Mouse (Mus musculus): ENCODE measurements around the gene H2afv. TPM values are rescaled to one million over a fixed set of nuclear protein-coding genes. Genes with fewer than 3 reads are reported as not detected.

The H2afv gene
- polyA plus RNA-seq, 1 experiment from 2014 or later, result 656 TPM

DNA sequence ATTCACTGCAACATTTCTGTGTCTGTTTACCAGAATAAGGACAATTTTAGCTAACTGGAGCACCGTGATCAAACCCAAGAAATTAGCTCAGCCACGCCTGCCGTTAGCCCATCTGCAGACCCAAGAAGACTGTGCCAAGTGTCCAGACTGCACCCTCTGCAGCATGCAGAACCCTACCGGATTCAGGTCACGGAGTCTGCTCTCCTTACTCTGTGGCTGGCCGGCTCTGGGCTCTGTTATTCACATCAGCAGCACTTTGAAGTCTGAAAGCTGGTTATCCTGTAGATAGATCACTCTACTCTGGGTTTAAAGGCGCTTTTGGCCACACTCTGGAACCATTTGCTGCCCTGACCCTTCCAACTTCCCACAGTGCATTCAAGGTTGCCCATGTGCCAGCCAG, 35.9 kb upstream of the H2afv start:
- WGBS, result 77% methylated on average over 7 of the region's 7 CpGs
- no peak for ATAC-seq (ENCODE audit: insufficient number of reproducible peaks, insufficient read depth, low FRiP score, low TSS enrichment, low read depth)
- H3K4me1 ChIP-seq, result no peaks in the 10 kb centered on the region

DNA sequence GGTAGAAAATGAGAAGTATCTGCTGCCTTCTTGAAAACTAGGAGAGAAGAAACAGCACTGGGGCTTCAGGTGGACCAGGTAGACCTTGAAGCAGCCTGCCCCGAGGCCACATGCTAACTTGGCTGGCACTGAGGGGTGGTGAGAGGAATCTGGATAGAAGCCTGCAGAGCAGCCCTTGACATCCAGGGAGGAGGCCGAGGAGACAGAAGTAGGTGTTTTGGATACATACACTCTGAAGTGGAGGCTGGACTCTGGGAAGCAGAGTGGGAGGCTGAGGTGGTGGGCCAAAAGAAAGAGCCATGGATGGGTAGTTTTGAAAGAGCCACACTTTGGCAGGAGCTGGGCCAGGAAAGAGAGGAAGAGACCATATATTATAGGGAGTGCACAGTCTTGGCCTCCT, 35.0 kb upstream of the H2afv start:
- Histone ChIP-seq H3K4me2 (no peak overlapping the region), H3K27me3 (no peaks in the 10 kb centered on the region), H3K4me3 (no peak overlapping the region), H3K36me3 (no peaks in the 10 kb centered on the region), H3K9ac (no peak overlapping the region), H3K27ac (no peak overlapping the region), H3K4me1 (peaks cover 4% of the 10 kb centered on the region), H3K9me3 (no peaks in the 10 kb centered on the region)
- ATAC-seq (ENCODE audit: insufficient number of reproducible peaks, insufficient read depth, low FRiP score, low TSS enrichment, low read depth), result no peak
- WGBS, result 77% methylated on average over 2 of the region's 2 CpGs

More for the DNA sequence above, 35.9 kb upstream of the H2afv start:
- no peak overlapping the region for H3K9ac ChIP-seq
- H3K4me2 ChIP-seq, result no peak overlapping the region
- H3K4me3 ChIP-seq, result no peak overlapping the region
- no peak overlapping the region for H3K27ac ChIP-seq
- no peaks in the 10 kb centered on the region for H3K9me3 ChIP-seq
- H3K36me3 ChIP-seq, result no peaks in the 10 kb centered on the region
- no peaks in the 10 kb centered on the region for H3K27me3 ChIP-seq

DNA sequence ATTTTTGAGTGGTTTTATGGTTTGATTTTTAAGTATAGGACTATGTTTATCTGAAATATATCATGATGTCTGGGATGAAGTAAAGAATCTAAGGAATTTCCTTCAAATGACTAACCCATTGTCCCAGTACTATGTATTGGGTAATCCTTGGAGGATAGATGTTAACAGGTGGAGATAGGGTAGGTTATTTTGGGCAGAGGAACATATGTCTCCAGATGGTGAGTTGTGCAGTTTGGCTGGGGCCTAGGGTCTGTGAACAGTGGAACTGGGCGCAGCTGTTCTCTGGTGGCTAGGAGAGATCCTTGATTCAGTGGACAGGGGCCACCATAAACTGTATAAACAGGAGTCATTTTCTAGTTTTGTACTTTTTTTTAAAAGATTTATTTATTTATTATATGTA, 33.1 kb upstream of the H2afv start:
- 86% methylated on average over 1 of the region's 1 CpGs for WGBS

GRCm38 (mm10) chr11:6476876-6477275, 32.6 kb upstream of the H2afv start:
- Histone ChIP-seq H3K27me3 (no peaks in the 10 kb centered on the region), H3K4me3 (no peak overlapping the region), H3K4me2 (no peak overlapping the region; the same call in 1 of the 2 replicates), H3K27ac (no peak overlapping the region), H3K9ac (no peak overlapping the region), H3K36me3 (no peaks in the 10 kb centered on the region), H3K9me3 (no peaks in the 10 kb centered on the region), H3K4me1 (peaks cover 17% of the 10 kb centered on the region)
- ATAC-seq (ENCODE audit: insufficient number of reproducible peaks, insufficient read depth, low FRiP score, low TSS enrichment, low read depth), result no peak
- WGBS, result 72% methylated on average over 6 of the region's 6 CpGs

More for the DNA sequence above, 33.1 kb upstream of the H2afv start:
- no peaks in the 10 kb centered on the region for H3K36me3 ChIP-seq
- H3K9ac ChIP-seq, result no peak overlapping the region
- H3K4me2 ChIP-seq, result no peak overlapping the region
- H3K4me3 ChIP-seq, result no peak overlapping the region
- H3K27ac ChIP-seq, result no peak overlapping the region
- ATAC-seq (ENCODE audit: insufficient number of reproducible peaks, insufficient read depth, low FRiP score, low TSS enrichment, low read depth), result no peak
- peaks cover 14% of the 10 kb centered on the region for H3K4me1 ChIP-seq
- no peaks in the 10 kb centered on the region for H3K27me3 ChIP-seq
- H3K9me3 ChIP-seq, result no peaks in the 10 kb centered on the region

DNA sequence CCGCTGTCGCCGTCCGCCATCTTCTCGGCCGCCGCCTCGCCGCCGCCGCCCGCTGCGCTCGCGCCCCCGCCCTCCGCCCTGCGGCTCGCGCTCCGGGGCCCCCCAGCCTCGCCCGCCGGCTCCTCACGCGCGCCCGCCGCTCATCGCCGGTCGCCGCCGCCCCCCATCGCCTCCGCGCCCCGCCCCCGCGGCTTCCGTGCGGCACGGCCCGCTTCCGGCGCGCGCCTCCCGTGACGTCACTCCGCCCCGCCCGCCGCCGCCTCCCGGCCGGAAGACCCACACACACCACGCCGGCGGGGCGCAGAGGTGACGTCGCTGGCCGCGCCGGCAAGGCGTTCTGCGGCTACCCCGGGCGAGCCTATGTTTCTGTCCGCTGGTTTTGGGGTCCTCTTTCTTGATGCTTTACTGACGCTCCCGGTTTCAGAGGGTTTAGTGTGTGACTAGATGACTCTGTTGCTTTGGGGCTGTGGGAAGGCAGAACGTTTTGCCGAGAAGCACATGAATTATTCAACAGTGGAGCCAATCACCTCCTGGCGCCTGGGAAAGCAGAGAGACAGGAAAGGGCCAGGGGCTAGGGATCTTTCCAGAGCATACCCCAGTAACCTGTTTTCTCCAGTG, 31.7 kb upstream of the H2afv start, which contains the start of gene Purb:
Gene Purb (minus strand): TSS at position 51 of the 618 bp plus-strand sequence.
- Histone ChIP-seq H3K27me3 (no peaks in the 10 kb centered on the region), H3K4me2 (peak within 1 kb of the TSS; percentile 84), H3K4me3 (peak within 1 kb of the TSS; percentile 90), H3K9me3 (no peaks in the 10 kb centered on the region), H3K36me3 (no peaks in the 10 kb centered on the region), H3K4me1 (peaks cover 23% of the 10 kb centered on the region), H3K27ac (peak within 1 kb of the TSS; percentile 93), H3K9ac (peak within 1 kb of the TSS; percentile 93)
- peak; percentile 91 for ATAC-seq (ENCODE audit: insufficient number of reproducible peaks, insufficient read depth, low FRiP score, low TSS enrichment, low read depth)
- under 1% methylated on average over 41 of the region's 76 CpGs for WGBS

GRCm38 (mm10) chr11:6474874-6475731, 30.9 kb upstream of the H2afv start:
- peak overlapping the region; percentile 93 for H3K9ac ChIP-seq
- peaks cover 32% of the 10 kb centered on the region for H3K4me1 ChIP-seq
- H3K9me3 ChIP-seq, result no peaks in the 10 kb centered on the region
- no peaks in the 10 kb centered on the region for H3K27me3 ChIP-seq
- H3K36me3 ChIP-seq, result peaks cover 3% of the 10 kb centered on the region; the same call in 1 of the 2 replicates
- WGBS, result under 1% methylated on average over 100 of the region's 109 CpGs
- H3K27ac ChIP-seq, result peak overlapping the region; percentile 93
- peak overlapping the region; percentile 90 for H3K4me3 ChIP-seq
- ATAC-seq (ENCODE audit: insufficient number of reproducible peaks, insufficient read depth, low FRiP score, low TSS enrichment, low read depth), result no peak
- peak overlapping the region; percentile 84 for H3K4me2 ChIP-seq

DNA sequence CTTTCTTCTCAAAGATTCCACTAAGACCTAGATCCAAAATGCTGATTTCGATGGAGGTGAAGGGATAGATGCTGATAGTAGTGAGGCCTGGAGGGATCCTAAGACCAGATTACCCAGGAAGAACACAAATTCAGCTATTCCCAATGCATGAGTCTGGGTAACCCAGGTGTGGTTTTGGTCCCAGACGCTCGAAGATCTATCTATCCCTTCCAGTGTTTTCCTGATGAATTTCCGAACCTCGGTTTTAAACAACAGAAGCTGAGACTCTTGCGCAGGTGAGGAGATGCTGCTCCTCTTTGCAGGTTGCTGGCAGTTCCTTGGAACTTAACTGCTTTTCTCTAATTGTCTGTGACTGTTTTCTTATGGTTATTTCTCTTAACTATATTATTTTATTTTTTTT, 30.1 kb upstream of the H2afv start:
- Histone ChIP-seq H3K36me3 (peaks cover 6% of the 10 kb centered on the region; the same call in 1 of the 2 replicates), H3K4me1 (peaks cover 36% of the 10 kb centered on the region), H3K4me3 (peak overlapping the region; percentile 90), H3K27me3 (no peaks in the 10 kb centered on the region), H3K9ac (peak overlapping the region; percentile 93), H3K27ac (peak overlapping the region; percentile 93), H3K9me3 (no peaks in the 10 kb centered on the region), H3K4me2 (peak overlapping the region; percentile 84)
- no peak for ATAC-seq (ENCODE audit: insufficient number of reproducible peaks, insufficient read depth, low FRiP score, low TSS enrichment, low read depth)
- WGBS, result 30% methylated on average over 6 of the region's 6 CpGs

DNA sequence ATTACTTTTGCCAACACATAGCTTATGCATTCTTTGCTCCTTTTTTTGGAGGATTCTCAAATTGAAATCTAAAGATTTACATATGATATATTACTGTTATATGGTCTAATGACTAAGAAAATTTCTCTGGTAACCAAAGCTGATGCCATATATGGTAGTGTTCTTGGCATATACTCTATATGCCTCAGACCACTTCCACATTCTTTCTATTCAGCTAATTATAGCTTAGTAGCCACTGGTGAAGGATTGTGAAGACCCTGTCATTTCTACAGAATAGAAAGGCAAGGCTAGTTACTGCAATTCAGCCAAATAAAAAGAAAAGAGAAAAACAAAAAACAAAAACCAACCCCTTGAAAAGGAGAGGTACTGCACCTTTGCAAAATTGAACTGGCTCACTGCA, 27.8 kb upstream of the H2afv start:
- H3K36me3 ChIP-seq, result peaks cover 12% of the 10 kb centered on the region
- H3K4me2 ChIP-seq, result peak overlapping the region; percentile 84
- H3K27ac ChIP-seq, result peak overlapping the region; percentile 23; the same call in 1 of the 2 replicates
- H3K9me3 ChIP-seq, result no peaks in the 10 kb centered on the region
- H3K4me1 ChIP-seq, result peaks cover 41% of the 10 kb centered on the region
- peak overlapping the region; percentile 90 for H3K4me3 ChIP-seq
- H3K9ac ChIP-seq, result peak overlapping the region; percentile 51
- H3K27me3 ChIP-seq, result no peaks in the 10 kb centered on the region
- no peak for ATAC-seq (ENCODE audit: insufficient number of reproducible peaks, insufficient read depth, low FRiP score, low TSS enrichment, low read depth)

DNA sequence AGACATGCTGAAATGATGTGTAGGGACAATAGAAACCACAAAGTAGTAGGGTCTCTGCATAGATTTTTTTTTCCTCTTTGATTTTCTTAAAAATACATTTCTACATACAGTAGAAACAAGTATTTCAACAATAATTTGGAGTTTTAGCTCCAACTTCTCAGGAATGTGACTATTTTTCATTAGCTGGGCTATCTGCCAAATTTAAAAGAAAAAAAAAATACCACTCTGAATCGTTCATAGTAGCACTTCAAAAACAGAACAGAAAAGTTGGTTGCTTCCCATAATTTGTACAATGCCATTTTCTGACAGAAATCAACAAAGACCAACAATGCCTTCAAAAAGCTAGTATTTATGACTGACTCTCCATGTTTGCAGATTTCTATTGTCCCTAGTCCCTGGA, 27.2 kb upstream of the H2afv start:
- Histone ChIP-seq H3K9ac (peak overlapping the region; percentile 63), H3K4me2 (peak overlapping the region; percentile 84), H3K36me3 (peaks cover 17% of the 10 kb centered on the region), H3K4me1 (peaks cover 41% of the 10 kb centered on the region), H3K9me3 (no peaks in the 10 kb centered on the region), H3K4me3 (peak overlapping the region; percentile 90), H3K27me3 (no peaks in the 10 kb centered on the region), H3K27ac (no peak overlapping the region; the same call in 1 of the 2 replicates)
- 8% methylated on average over 1 of the region's 1 CpGs for WGBS
- ATAC-seq (ENCODE audit: insufficient number of reproducible peaks, insufficient read depth, low FRiP score, low TSS enrichment, low read depth), result no peak

- no peak for ATAC-seq (ENCODE audit: insufficient number of reproducible peaks, insufficient read depth, low FRiP score, low TSS enrichment, low read depth)
- H3K9me3 ChIP-seq, result no peaks in the 10 kb centered on the region
- H3K4me1 ChIP-seq, result peaks cover 41% of the 10 kb centered on the region
- peaks cover 22% of the 10 kb centered on the region for H3K36me3 ChIP-seq
- H3K4me2 ChIP-seq, result peak overlapping the region; percentile 84
- H3K9ac ChIP-seq, result peak overlapping the region; percentile 52; the same call in 1 of the 2 replicates
- no peak overlapping the region; the same call in 1 of the 2 replicates for H3K27ac ChIP-seq
- WGBS, result 56% methylated on average over 2 of the region's 2 CpGs
- H3K4me3 ChIP-seq, result peak overlapping the region; percentile 90
- no peaks in the 10 kb centered on the region for H3K27me3 ChIP-seq
These were observed 26.8 kb upstream of the H2afv start for GRCm38 (mm10) chr11:6471054-6471453.

DNA sequence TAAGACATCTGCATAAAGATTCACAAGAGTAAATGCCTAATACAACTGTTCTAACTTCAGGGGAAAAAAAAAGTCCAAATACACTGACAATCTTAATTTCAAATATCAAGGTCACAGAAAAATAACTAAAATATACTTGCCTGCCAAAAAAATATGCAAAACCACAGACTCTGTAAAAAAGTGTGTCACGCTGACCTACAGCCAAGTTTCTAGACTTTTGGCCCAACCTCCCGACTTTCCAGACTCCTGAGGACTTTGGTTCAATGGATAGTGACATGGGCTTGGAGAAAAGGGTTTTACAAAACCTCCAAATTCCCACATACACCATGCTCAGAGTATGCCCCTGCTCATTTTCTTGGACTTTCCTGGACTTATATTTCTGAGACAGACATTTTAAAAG, 24.3 kb upstream of the H2afv start:
- no peak overlapping the region for H3K9ac ChIP-seq
- H3K9me3 ChIP-seq, result no peaks in the 10 kb centered on the region
- ATAC-seq (ENCODE audit: insufficient number of reproducible peaks, insufficient read depth, low FRiP score, low TSS enrichment, low read depth), result no peak
- H3K4me2 ChIP-seq, result no peak overlapping the region
- peaks cover 30% of the 10 kb centered on the region for H3K4me1 ChIP-seq
- H3K27me3 ChIP-seq, result no peaks in the 10 kb centered on the region
- no peak overlapping the region for H3K27ac ChIP-seq
- H3K4me3 ChIP-seq, result no peak overlapping the region
- WGBS, result 84% methylated on average over 2 of the region's 2 CpGs
- peaks cover 33% of the 10 kb centered on the region for H3K36me3 ChIP-seq

All from embryonic facial prominence, embryonic 13.5 days (tissue).